Mouse (Mus musculus) left cerebral cortex, adult 2 months (tissue): ENCODE measurements around the gene Cmtr1. TPM values are rescaled to one million over a fixed set of nuclear protein-coding genes. Genes with fewer than 3 reads are reported as not detected.

ENCODE experiments used
- DNase-seq, 2 experiments: peaks; one replicate each; pipeline ENCODE4 v3.0.0; 2021 to 2022; ENCODE audit warnings: low spot score in 2 of 2, mixed read lengths in 1 of 2; ENCODE audit errors: extremely low spot score in 1 of 2
- H3K27ac ChIP-seq: fragments of 200-600 bp; 2 replicates; pipeline ENCODE4 v1.8.1; 2022
- H3K4me3 ChIP-seq: fragments of 200-600 bp; 2 replicates; pipeline ENCODE4 v1.8.1; 2022
- CTCF ChIP-seq: fragments of 200-600 bp; IDR thresholded peaks from 2 replicates; pipeline ENCODE4 v1.8.1; 2022; ENCODE audit warnings: antibody characterized with exemption, mild to moderate bottlenecking, moderate library complexity
- intact Hi-C: fragments of 180-260 bp; cut with DNase I; formaldehyde crosslinking; loops from one replicate; pipeline ENCODE4 v1.15.1; 2025
- total RNA-seq, 2 experiments: library from RNA; stranded (reverse); gene quantifications; 2 replicates each; pipeline ENCODE4 v1.2.3; 2021

The Cmtr1 gene
- total RNA-seq, 2 experiments from 2014 or later, result 107 to 132 TPM

DNA sequence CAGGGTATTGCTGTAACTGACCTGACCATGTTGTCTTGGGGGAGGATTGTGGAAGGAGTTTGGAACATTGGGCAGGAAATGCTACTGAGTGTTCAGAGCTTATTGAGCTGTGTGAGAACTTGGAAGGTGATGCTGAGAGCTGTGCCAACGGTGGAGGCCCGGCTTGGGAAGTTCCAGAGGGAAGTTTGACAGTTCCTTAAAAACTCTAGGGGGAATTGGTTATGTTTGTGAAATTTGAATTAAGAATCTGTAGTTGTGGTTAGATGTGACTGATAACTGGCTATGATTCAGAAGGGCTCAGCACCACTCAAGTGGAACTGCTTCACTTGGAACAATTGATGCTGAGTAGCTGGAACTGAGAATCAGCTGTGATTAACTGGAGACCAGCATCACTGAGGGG lies 10.6 kb downstream of the Cmtr1 start:
- no peak overlapping the region for H3K27ac ChIP-seq
- intact Hi-C loops, result no loop called here
- no peak overlapping the region for H3K4me3 ChIP-seq
- no peak for DNase-seq
- TF ChIP-seq CTCF, result no peak

DNA sequence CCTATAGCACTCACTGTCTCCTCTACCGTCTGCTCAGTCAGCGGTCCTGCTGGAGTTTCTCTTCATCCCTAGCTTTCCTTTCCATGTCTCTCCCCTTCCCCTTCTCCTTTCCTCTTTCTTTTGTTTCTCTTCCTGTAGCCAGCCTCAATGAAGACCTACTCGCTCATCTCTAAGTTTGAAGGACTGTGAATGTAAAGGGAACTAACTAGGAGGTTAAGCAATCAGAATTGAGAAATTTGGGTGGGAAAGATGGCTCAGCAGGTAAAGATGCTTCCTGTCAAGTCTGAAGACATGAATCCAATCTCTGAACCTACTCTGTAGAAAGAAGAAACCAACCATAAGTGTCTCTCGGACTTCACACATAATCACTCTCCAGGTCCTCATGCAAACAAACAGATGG lies 12.9 kb downstream of the Cmtr1 start:
- intact Hi-C loops, result no loop called here
- Histone ChIP-seq H3K4me3 (no peak overlapping the region), H3K27ac (no peak overlapping the region)
- no peak for DNase-seq
- TF ChIP-seq CTCF, result no peak

DNA sequence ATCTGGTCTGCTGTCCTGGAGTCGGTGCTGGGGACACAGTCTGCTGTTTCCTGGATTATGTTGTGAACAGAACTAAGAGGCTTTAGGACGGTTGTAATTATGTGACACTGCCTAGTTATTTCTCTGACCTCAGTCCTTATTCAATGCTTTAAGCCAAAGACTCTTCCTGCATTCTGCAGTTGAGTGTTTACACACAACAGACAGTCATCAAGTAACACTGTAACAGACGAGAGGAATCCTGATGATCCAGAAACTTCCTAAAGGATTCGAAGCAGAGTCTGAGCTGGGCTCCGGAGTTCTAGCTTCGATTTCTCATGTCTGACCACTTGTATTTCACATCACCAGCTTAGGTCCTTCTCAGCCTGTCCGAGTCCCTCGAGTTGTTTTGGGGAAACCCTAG lies 18.1 kb downstream of the Cmtr1 start:
- TF ChIP-seq CTCF, result no peak
- DNase-seq, result no peak
- Histone ChIP-seq H3K27ac (no peak overlapping the region), H3K4me3 (no peak overlapping the region)
- intact Hi-C loops, result no loop called here

DNA sequence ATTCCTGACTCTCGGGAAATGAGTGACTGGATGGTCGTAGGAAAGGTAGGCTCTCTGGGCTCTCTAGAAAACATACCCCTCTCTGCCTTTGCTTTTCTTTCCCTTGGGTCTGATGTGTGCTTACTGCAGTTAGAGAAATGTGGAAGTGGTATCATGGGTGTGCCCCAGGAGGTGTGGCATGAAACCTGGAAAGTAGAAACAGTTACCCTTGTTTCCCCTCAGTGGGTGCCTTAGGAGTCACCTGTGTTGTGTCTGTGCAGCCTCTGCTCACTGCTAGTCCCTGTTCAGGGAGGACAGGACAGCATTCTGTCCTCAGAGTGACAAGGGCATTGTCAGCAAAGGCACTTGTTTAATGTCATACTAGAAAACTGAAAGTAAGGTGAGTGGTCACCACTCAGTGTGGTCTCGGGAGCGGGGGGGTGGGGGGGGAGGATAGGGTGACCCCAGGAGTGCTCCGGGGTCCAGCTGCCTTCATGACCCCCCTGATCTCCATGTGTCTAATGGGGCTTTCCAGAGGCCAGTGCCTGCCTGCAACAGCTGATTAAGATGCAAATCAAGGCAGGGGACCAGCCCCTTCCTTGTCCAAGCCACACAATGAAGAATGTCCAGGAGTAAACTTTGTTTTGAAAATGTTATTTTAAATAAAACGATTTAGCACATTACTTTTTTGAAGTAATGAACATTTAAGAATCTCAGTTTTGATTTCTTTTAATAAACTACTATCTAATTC lies 18.8 kb downstream of the Cmtr1 start:
- intact Hi-C loops, result no loop called here
- no peak for TF ChIP-seq CTCF
- DNase-seq, result no peak
- Histone ChIP-seq H3K27ac (no peak overlapping the region), H3K4me3 (no peak overlapping the region)

DNA sequence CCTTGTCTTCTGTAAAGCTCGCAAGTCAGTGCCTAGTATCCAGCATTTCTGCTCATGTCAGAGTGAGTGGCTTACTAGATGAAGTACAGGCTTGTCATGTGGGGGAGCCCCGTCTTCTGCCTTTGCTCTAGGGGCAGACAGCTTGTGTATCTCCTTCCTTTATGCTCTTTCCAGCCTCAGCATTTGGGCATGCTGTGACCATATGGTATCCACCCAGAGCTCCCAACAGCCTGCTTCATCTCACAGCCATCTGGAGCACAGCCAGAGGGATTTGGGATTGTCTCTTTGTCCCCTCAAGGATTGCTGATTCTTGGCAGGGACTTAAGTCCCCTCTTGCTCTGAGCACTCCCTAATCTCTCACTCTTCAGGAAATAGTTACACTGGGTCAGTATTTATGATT lies 19.8 kb downstream of the Cmtr1 start:
- TF ChIP-seq CTCF, result no peak
- Histone ChIP-seq H3K4me3 (no peak overlapping the region), H3K27ac (no peak overlapping the region)
- intact Hi-C loops, result no loop called here
- DNase-seq, result no peak

DNA sequence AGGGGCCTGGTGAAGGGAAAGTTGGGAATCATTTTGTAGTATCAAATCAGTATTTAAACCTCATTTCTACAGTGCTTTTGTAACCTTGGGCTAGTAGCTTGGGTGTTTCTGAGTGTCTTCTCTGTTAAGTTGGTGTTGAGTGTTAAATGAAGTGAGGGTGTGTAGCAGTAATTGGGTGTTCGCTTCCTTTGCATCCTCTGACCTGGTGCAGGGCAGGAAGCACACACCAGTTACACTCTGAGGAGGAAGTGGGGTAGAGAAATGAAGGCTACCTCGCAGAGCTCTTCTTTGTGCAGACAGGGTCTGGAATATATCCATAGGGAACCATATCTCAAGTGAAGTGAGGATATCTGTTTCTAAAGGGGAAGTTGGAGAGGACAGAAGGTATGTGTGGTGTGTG lies 20.5 kb downstream of the Cmtr1 start:
- Histone ChIP-seq H3K27ac (no peak overlapping the region), H3K4me3 (no peak overlapping the region)
- DNase-seq, result no peak
- intact Hi-C loops, result no loop called here
- TF ChIP-seq CTCF, result no peak

DNA sequence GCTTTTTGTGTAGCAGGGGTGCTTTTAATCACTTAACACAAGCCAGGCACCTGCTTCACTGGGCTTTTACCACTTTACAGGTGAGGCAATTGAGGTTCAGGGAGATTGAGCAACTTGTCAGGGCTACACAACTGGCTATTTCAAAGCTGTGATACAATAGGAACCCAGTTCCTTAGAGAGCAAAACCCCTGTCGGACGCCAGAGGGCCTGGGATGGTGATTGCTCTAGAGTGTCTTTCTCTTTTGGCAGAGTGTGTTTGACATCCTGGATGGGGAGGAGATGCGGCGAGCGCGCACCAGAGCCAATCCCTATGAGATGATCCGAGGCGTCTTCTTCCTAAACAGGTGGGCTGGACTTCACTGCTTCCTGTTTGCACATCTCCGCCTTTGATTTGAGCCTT lies 21.3 kb downstream of the Cmtr1 start:
- intact Hi-C loops, result no loop called here
- H3K27ac ChIP-seq, result no peak overlapping the region
- DNase-seq, result no peak
- H3K4me3 ChIP-seq, result no peak overlapping the region
- no peak for TF ChIP-seq CTCF

DNA sequence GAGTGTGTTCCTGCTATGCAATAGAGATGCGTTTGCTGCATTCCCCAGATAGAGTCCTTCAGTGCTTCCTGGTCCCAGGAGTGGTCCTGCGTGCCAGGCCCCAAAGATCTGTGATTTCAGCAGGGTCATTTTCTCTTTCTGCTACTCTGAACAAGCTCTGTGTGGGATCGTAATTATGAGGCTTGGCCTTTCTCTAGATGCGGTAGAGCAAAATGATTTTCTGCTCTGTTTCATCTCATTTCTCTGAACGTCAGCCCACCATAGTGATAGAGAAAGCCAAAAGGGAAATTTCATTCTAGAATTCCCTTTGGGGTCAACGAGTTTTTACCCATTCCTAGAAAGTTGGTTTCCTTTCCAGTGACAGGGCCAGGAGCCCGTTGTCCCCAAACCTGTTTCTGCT lies 21.9 kb downstream of the Cmtr1 start:
- no peak for TF ChIP-seq CTCF
- no peak for DNase-seq
- H3K4me3 ChIP-seq, result no peak overlapping the region
- intact Hi-C loops, result no loop called here
- H3K27ac ChIP-seq, result no peak overlapping the region

DNA sequence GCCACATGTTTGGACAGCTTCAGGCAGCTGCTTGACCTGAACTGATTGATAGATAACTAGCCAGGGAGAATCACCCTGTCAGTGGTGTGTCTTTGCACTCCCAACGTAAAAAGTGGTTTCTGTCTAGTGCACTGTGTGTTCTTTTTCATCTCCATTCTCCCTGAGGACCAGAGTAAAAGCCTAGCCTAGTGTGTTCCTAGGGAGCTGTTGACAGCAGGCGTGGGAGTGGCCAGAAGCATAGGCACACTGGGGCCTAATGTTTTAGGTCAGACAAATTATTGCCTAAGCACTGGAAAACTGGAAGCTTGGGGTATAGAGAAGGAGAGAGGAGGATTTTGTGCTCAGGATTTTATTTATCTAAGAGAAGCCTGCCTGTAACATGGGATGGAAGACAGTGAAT lies 22.7 kb downstream of the Cmtr1 start:
- TF ChIP-seq CTCF, result no peak
- no peak for DNase-seq
- Histone ChIP-seq H3K4me3 (no peak overlapping the region), H3K27ac (no peak overlapping the region)
- intact Hi-C loops, result no loop called here

DNA sequence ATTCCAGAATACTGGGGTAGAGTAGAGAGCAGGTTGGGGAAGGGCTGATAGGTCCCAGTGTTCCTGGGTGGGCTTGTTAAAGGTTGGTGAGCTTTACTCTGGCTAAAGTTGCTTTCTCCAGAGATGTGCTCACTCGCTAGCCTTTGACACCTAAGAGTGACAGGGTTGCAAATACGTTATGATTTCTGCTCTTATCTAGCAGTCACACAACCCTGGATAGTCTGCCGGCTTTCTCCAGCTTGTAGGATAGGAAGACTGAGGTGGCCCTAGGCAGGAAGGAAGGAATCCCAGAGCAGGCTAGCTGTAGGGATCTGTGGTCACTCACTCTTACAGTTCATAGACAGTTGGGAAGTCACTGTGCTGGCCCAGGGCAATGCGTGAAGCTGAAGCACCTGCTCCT lies 23.9 kb downstream of the Cmtr1 start:
- intact Hi-C loops, result no loop called here
- no peak for DNase-seq
- Histone ChIP-seq H3K27ac (no peak overlapping the region), H3K4me3 (no peak overlapping the region)
- TF ChIP-seq CTCF, result no peak

DNA sequence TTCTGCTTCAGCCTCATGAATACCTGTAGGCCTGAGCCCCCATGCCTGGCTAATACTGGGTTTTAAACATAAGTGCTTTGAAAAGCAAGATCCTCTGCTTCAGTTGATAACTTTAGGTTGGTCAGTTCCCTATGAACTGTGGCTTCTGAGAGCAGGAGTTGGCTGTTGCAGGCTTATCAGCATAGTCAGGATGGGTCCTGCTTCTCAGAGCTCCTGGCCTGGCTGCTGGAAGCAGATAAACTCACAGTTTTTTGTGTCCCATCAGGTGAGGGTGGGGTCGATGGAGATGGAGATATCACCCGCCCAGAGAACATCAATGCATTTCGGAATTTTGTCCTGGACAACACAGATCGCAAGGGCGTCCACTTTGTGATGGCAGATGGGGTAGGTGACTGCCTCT lies 26.4 kb downstream of the Cmtr1 start:
- intact Hi-C loops, result no loop called here

DNA sequence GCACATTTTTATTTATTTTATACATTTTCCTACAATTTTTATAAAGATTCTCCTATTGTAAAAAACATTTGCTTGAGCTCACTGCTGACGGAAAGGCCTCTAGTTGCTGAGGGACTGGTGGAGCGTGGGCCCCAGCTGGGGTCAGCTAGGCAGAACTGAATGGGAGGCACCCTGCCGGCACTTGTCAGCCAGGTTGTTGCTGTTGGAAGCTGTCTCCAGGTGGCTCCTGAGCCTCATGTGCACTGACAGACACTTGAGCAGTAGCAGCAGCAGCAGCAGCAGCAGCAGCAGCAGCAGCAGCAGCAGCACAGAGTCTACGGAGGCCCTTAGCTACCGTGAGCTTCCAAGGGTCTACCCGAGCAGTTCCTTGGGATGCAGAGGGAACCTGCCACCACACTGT lies 27.0 kb downstream of the Cmtr1 start:
- no peak for TF ChIP-seq CTCF
- intact Hi-C loops, result no loop called here
- no peak overlapping the region for H3K4me3 ChIP-seq
- no peak overlapping the region for H3K27ac ChIP-seq
- DNase-seq, result no peak

More for the DNA sequence above, 26.4 kb downstream of the Cmtr1 start:
- DNase-seq, result no peak
- Histone ChIP-seq H3K27ac (no peak overlapping the region), H3K4me3 (no peak overlapping the region)
- no peak for TF ChIP-seq CTCF

DNA sequence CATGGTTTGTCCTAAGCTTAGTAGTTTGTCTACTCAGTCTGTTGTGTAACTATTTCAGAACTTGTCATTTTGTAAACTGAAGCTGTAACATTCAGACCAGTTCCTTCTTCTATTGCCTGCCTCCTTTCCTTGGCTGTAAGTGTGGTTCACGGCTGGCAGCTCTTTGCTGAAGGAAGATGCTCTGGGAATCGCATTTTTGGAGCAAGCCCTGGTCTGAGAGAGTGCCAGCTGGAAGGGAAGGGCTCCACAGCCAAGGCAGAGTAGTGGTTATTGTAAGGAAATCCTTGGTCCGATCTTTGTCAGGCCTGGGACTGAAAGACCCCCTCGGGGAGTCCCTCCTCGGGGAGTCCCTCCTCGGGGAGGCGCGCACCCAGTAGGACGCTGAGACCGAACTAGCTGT lies 28.2 kb downstream of the Cmtr1 start:
- no peak for DNase-seq
- intact Hi-C loops, result no loop called here
- no peak overlapping the region for H3K4me3 ChIP-seq
- no peak overlapping the region for H3K27ac ChIP-seq
- no peak for TF ChIP-seq CTCF

DNA sequence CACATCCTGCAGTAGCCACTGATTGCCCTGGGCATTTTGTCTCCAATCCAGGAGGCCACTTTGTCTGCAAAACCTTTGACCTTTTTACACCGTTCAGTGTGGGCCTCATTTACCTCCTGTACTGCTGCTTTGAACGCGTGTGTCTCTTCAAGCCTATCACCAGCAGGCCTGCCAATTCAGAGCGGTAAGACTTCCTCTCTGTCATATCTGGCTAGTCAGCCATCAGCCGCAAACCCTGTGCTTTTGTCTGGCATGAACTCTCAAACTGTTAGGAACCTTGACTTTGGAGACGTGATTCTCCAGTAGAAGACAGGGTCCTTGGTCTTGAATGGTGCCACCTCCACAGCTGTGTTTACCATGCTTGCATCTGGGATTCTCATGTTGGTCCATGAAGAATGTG lies 29.9 kb downstream of the Cmtr1 start:
- no peak overlapping the region for H3K4me3 ChIP-seq
- TF ChIP-seq CTCF, result no peak
- intact Hi-C loops, result no loop called here
- no peak for DNase-seq
- H3K27ac ChIP-seq, result no peak overlapping the region
